Mouse (Mus musculus) myocyte (in vitro differentiated cells): ENCODE data around the gene Tcf7l1. TPM values are rescaled to one million over a fixed set of nuclear protein-coding genes. Genes with fewer than 3 reads are reported as not detected.

Experiments used
- H3K27me3 ChIP-seq: one replicate; pipeline ENCODE4 v1.6.1; 2011; ENCODE audit not compliant: control insufficient read depth, insufficient read depth, insufficient read length
- H3K36me3 ChIP-seq: one replicate; pipeline ENCODE4 v1.6.1; 2011; ENCODE audit not compliant: control insufficient read depth, insufficient read depth
- H3K4me2 ChIP-seq: one replicate; pipeline ENCODE4 v1.6.1; 2011; ENCODE audit warnings: low read depth, control low read depth
- H3K4me3 ChIP-seq: one replicate; pipeline ENCODE4 v1.5.1; 2011; ENCODE audit warnings: mild to moderate bottlenecking, control low read depth, moderate library complexity
- H3K79me2 ChIP-seq: one replicate; pipeline ENCODE4 v1.6.1; 2011; ENCODE audit not compliant: control insufficient read depth, insufficient read depth
- H3ac ChIP-seq: one replicate; pipeline ENCODE4 v1.6.1; 2011; ENCODE audit not compliant: control insufficient read depth, insufficient read length
- CEBPB ChIP-seq: IDR thresholded peaks from 2 replicates; pipeline ENCODE4 v1.6.1; 2011; ENCODE audit warnings: mild to moderate bottlenecking, moderate library complexity; ENCODE audit not compliant: poor library complexity, insufficient read depth, severe bottlenecking
- E2F4 ChIP-seq: IDR thresholded peaks from one replicate; pipeline ENCODE4 v1.6.1; 2011; ENCODE audit warnings: mild to moderate bottlenecking, control low read depth, moderate library complexity; ENCODE audit not compliant: insufficient read depth
- MAX ChIP-seq: IDR thresholded peaks from one replicate; pipeline ENCODE4 v1.6.1; 2011; ENCODE audit warnings: low read depth, mild to moderate bottlenecking, control low read depth
- MYOD1 ChIP-seq, 3 experiments: IDR thresholded peaks; one replicate each; pipeline ENCODE4 v1.6.1; 2011; ENCODE audit warnings: control low read depth in 2 of 3, low read depth in 2 of 3, mild to moderate bottlenecking in 2 of 3, moderate library complexity in 1 of 3; ENCODE audit not compliant: insufficient read length in 2 of 3, control insufficient read depth in 1 of 3
- MYOG ChIP-seq, 3 experiments: IDR thresholded peaks; one replicate each; pipeline ENCODE4 v1.6.1; 2011; ENCODE audit warnings: control low read depth in 2 of 3, low read depth in 2 of 3, mild to moderate bottlenecking in 2 of 3; ENCODE audit not compliant: insufficient read length in 2 of 3, control insufficient read depth in 1 of 3, insufficient read depth in 1 of 3
- POLR2A ChIP-seq: IDR thresholded peaks from one replicate; pipeline ENCODE4 v1.6.1; 2011; ENCODE audit warnings: low read depth, mild to moderate bottlenecking, control low read depth, moderate library complexity; ENCODE audit not compliant: insufficient read length
- POLR2AphosphoS2 ChIP-seq: IDR thresholded peaks from one replicate; pipeline ENCODE4 v1.6.1; 2011; ENCODE audit warnings: low read depth, control low read depth; ENCODE audit not compliant: insufficient read length
- REST ChIP-seq: IDR thresholded peaks from one replicate; pipeline ENCODE4 v1.6.1; 2011; ENCODE audit warnings: mild to moderate bottlenecking, control low read depth, moderate library complexity; ENCODE audit not compliant: insufficient read depth, insufficient read length
- SRF ChIP-seq: IDR thresholded peaks from one replicate; pipeline ENCODE4 v1.6.1; 2011; ENCODE audit warnings: low read depth; ENCODE audit not compliant: control insufficient read depth, insufficient read length
- TCF12 ChIP-seq: IDR thresholded peaks from one replicate; pipeline ENCODE4 v1.6.1; 2011; ENCODE audit warnings: mild to moderate bottlenecking, control low read depth; ENCODE audit not compliant: poor library complexity, insufficient read depth, severe bottlenecking
- TCF3 ChIP-seq: IDR thresholded peaks from one replicate; pipeline ENCODE4 v1.6.1; 2011; ENCODE audit warnings: low read depth, control low read depth; ENCODE audit not compliant: insufficient read length
- USF1 ChIP-seq: IDR thresholded peaks from one replicate; pipeline ENCODE4 v1.6.1; 2011; ENCODE audit warnings: low read depth, mild to moderate bottlenecking, control low read depth, moderate library complexity
- polyA plus RNA-seq: library from polyadenylated mRNA; unstranded; fragments of >200 nt; fragmentation: generic; extraction: Trizol; gene quantifications from one replicate; pipeline ENCODE4 v1.2.1, GENCODE M21; 2012; ENCODE audit warnings: missing spikeins

The Tcf7l1 gene
- polyA plus RNA-seq, 1 experiment = 13.3 TPM

DNA sequence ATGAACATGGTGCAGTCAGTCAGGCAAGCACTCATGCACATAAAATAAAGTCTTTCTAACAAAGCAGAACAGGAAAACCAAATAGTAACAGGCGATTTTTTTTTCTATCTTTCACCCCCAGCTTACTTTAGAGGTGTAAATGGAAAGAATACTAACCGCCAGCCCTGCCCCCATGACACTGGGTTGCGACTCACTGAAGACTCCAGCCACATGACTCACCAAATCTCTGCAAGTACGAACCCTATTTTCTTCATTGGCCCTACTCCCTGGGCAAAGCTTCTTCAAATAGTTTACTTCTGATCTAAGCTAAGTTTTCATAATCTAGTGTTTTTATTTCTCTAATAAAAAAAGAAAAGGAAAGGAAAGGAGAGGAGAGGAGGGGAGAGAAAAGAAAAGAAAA is 144.5 kb downstream of the Tcf7l1 start:
- no peaks in the 10 kb centered on the region for H3K36me3 ChIP-seq
- H3ac ChIP-seq = no peak overlapping the region
- no peaks in the 10 kb centered on the region for H3K27me3 ChIP-seq
- TF ChIP-seq MYOG (IDR thresholded peaks at IDR 0.05; ENCODE audit: control insufficient read depth in 1 of 3, insufficient read depth in 1 of 3, insufficient read length in 2 of 3, low read depth in 2 of 3) = no peak
- TF ChIP-seq POLR2AphosphoS2 = no peak
- TF ChIP-seq USF1 = peak; percentile 20
- TF ChIP-seq REST = no peak
- no peak for TF ChIP-seq CEBPB
- H3K4me3 ChIP-seq = no peak overlapping the region
- H3K4me2 ChIP-seq = peak overlapping the region; percentile 58
- H3K79me2 ChIP-seq = no peaks in the 10 kb centered on the region

DNA sequence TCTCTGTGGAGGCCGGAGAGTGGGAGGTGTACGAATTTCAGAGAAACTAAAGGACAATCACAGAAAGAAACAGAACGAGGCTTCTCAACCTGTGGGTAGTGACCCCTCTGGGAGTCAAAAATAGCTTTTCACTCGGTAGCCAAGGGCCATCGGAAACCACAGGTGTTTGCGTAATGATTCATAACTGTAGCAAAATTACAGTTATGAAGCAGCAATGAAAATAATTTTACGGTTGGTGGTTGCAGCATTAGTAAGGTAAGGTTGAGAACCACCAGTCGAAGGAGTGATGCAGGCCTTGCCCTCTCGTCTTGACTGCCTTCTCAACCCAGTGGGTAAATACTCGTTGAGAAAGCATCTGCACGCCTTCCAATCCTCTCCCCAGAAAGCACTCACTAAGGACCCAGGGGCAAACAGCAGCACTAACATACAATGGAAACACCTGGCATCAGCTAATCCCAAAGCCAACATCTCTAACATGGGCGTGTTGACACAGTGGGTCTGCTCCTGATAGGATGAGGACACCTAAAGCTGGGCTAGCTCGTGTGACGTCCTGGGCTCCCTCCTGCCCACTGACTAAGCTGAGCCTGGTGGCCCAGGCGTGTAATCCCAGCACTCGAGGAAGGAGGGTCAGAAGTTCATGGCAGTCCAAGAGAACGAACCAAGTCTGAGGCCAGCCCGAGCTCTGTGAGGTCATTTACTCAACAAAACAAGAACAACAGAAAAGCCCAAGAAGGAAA is 147.7 kb downstream of the Tcf7l1 start:
- H3K4me2 ChIP-seq = no peak overlapping the region
- no peak for TF ChIP-seq USF1
- TF ChIP-seq MYOD1 (IDR thresholded peaks at IDR 0.05; ENCODE audit: control insufficient read depth in 1 of 3, insufficient read length in 2 of 3, low read depth in 2 of 3) = no peak
- no peak for TF ChIP-seq TCF12
- no peak for TF ChIP-seq E2F4
- no peaks in the 10 kb centered on the region for H3K36me3 ChIP-seq
- H3K79me2 ChIP-seq = no peaks in the 10 kb centered on the region
- H3K4me3 ChIP-seq = no peak overlapping the region
- H3ac ChIP-seq = no peak overlapping the region
- H3K27me3 ChIP-seq = no peaks in the 10 kb centered on the region

DNA sequence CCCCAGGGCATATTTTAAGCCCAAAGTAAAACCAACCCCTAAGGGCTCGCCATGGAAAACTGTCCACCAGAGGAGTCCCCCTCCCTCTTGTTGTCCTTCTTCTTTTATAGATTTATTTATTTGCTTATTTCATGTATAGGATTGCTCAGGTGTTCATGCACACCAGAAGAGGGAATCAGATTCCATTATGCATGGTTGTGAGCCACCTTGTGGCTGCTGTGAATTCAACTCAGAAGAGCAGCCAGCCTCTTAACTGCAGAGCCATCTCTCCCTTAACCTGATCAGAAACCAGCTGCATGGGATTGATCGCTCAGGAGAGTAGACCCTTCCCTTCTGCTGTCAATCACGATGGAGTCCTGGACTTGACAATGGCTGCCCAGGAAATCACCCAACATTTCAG is 152.1 kb downstream of the Tcf7l1 start:
- H3K4me2 ChIP-seq = no peak overlapping the region
- H3K79me2 ChIP-seq = no peaks in the 10 kb centered on the region
- no peaks in the 10 kb centered on the region for H3K27me3 ChIP-seq
- no peak overlapping the region for H3ac ChIP-seq
- H3K4me3 ChIP-seq = no peak overlapping the region
- H3K36me3 ChIP-seq = no peaks in the 10 kb centered on the region
- TF ChIP-seq POLR2A = no peak
- no peak for TF ChIP-seq POLR2AphosphoS2
- TF ChIP-seq MAX = no peak
- TF ChIP-seq E2F4 = no peak

DNA sequence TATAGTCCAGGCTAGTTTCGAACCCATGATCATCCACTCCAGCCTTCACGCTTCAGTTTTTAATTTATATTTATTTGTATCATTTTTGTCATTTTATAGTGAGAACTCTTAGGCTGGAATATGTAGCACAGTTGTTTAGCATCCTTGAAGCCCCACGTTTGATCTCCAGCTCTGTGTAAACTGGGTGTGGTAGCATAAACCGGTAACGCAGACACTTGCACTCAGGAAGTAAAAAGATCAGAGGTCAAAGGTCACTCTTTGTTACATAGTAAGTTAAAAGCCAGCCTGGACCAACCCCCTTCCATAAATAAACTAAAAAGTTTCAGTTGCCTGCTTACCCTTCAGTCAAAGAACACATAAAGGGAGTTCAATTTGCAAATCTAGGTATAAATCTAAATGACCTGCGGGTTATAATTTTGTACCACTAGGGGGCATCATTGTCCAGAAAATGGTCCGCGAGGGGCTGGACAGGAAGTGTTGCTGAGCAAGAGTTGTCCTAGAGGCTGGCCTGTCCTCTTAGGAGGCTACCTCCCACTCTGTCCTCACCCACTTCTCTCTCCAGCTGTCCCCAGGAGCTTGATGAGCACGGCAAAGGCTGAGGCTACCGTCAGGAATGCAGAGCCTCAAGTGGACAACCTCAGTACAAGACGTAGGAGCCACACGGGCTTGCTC is 153.2 kb downstream of the Tcf7l1 start:
- Histone ChIP-seq H3K79me2 (no peaks in the 10 kb centered on the region), H3K27me3 (no peaks in the 10 kb centered on the region), H3K4me3 (no peak overlapping the region), H3K36me3 (peaks cover 2% of the 10 kb centered on the region), H3ac (no peak overlapping the region), H3K4me2 (no peak overlapping the region)
- TF ChIP-seq TCF3 (no peak), TCF12 (no peak), MYOG (IDR thresholded peaks at IDR 0.05; ENCODE audit: control insufficient read depth in 1 of 3, insufficient read depth in 1 of 3, insufficient read length in 2 of 3, low read depth in 2 of 3) (no peak), SRF (no peak), REST (no peak), CEBPB (no peak), POLR2AphosphoS2 (no peak), MYOD1 (IDR thresholded peaks at IDR 0.05; ENCODE audit: control insufficient read depth in 1 of 3, insufficient read length in 2 of 3, low read depth in 2 of 3) (no peak), E2F4 (no peak), USF1 (no peak), POLR2A (no peak), MAX (no peak)

DNA sequence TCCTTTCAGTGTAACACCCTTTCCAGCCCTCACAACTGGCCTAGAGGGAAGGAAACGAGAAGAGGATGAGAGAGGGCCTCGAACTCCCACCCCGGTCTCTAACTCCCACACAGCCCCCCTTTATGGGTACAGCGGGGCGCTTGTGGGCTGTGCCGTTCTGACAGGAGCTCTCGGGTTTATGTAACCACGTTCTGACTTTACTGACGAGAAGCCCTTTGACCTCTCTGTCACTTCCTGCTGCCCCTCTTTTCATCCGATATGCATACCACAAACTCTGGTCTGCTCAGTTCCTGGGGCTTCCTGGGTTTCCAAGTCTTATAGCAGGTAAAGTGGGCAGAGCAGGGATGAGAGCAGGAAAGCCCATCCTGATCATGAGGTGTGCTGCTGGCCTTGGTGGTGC is 154.7 kb downstream of the Tcf7l1 start:
- H3K4me2 ChIP-seq = no peak overlapping the region
- H3K79me2 ChIP-seq = no peaks in the 10 kb centered on the region
- H3ac ChIP-seq = no peak overlapping the region
- peaks cover 13% of the 10 kb centered on the region for H3K36me3 ChIP-seq
- TF ChIP-seq CEBPB (no peak), USF1 (no peak)
- no peak overlapping the region for H3K4me3 ChIP-seq
- H3K27me3 ChIP-seq = no peaks in the 10 kb centered on the region
